Mouse (Mus musculus) left cerebral cortex, postnatal 25 days (tissue): Measurements from ENCODE around the gene Foxi3. TPM values are rescaled to one million over a fixed set of nuclear protein-coding genes. Genes with fewer than 3 reads are reported as not detected.

Source experiments
- DNase-seq, 2 experiments: peaks; one replicate each; pipeline ENCODE4 v3.0.0; 2022; ENCODE audit warnings: low spot score in 2 of 2, mixed read lengths in 1 of 2
- intact Hi-C: fragments of 180-260 bp; cut with DNase I; formaldehyde crosslinking; loops from one replicate; pipeline ENCODE4 v1.15.1; 2025
- total RNA-seq, 2 experiments: library from RNA; stranded (reverse); gene quantifications; 2 replicates each; pipeline ENCODE4 v1.2.3; 2021

Gene Foxi3
- total RNA-seq, 2 experiments from 2014 or later, result not detected

GRCm38 (mm10) chr6:70981036-70981435 is 24.7 kb downstream of the Foxi3 start:
- intact Hi-C loops, result no loop called here
- DNase-seq, result no peak

- DNase-seq, result no peak
- intact Hi-C loops, result no loop called here
Observed at GRCm38 (mm10) chr6:70982416-70982815, 26.1 kb downstream of the Foxi3 start.

GRCm38 (mm10) chr6:70986683-70987082 is 30.4 kb downstream of the Foxi3 start:
- DNase-seq, result no peak
- intact Hi-C loops, result no loop called here

GRCm38 (mm10) chr6:70996123-70996723 is 39.9 kb downstream of the Foxi3 start:
- DNase-seq, result no peak
- intact Hi-C loops, result no loop called here

GRCm38 (mm10) chr6:71002656-71003055 is 46.3 kb downstream of the Foxi3 start:
- intact Hi-C loops, result no loop called here
- no peak for DNase-seq

GRCm38 (mm10) chr6:71004161-71004560 is 47.8 kb downstream of the Foxi3 start:
- intact Hi-C loops, result no loop called here
- no peak for DNase-seq

Other genes starting within 250 kb of the Foxi3 start
- gene Rpia, start 164.3 kb upstream of the Foxi3 start, total RNA-seq, result 10 to 100 TPM; 11.9 to 13.2 TPM
- gene Eif2ak3, start 112.0 kb upstream of the Foxi3 start, total RNA-seq, result 10 to 100 TPM; 21.2 to 23.1 TPM
- gene Tex37, start 37.6 kb upstream of the Foxi3 start, total RNA-seq, result not detected
- gene Thnsl2, start 187.9 kb downstream of the Foxi3 start, total RNA-seq, result 1 to 10 TPM; 2.7 to 3.0 TPM
- not detected for gene Fabp1, start 243.3 kb downstream of the Foxi3 start, total RNA-seq